Mouse (Mus musculus) inflammation-experienced regulatory T-cells, adult 6 months (primary cell): Measurements from ENCODE around the gene Sf3a1. TPM values are rescaled to one million over a fixed set of nuclear protein-coding genes. Genes with fewer than 3 reads are reported as not detected.
A peak's percentile ranks its signal among the peaks of the same experiment; 100 is the strongest.

Experiments
- ATAC-seq: one replicate; pipeline ENCODE4 v1.8.0; 2017
- polyA plus RNA-seq, 3 experiments: library from polyadenylated mRNA; unstranded; fragments of 100-300 nt; shearing (Covaris generic); gene quantifications; one replicate each; pipeline ENCODE4 v1.2.1; 2017

Gene Sf3a1
- polyA plus RNA-seq, 3 experiments from 2014 or later, result 54.2 to 71.2 (median 66.6) TPM

GRCm38 (mm10) chr11:4187318-4187700 lies 27.2 kb downstream of the Sf3a1 start:
- ATAC-seq, result no peak

- no peak for ATAC-seq
Observed at GRCm38 (mm10) chr11:4189182-4189581, 29.0 kb downstream of the Sf3a1 start.

- ATAC-seq, result no peak
Observed at GRCm38 (mm10) chr11:4190677-4191076, 30.5 kb downstream of the Sf3a1 start.

GRCm38 (mm10) chr11:4192757-4193156 lies 32.6 kb downstream of the Sf3a1 start:
- no peak for ATAC-seq

GRCm38 (mm10) chr11:4193420-4193819 lies 33.3 kb downstream of the Sf3a1 start:
- no peak for ATAC-seq

- ATAC-seq, result peak; percentile 76
Observed at GRCm38 (mm10) chr11:4195597-4196031, 35.5 kb downstream of the Sf3a1 start.

- ATAC-seq, result no peak
Observed at GRCm38 (mm10) chr11:4196636-4197035, 36.5 kb downstream of the Sf3a1 start.

- ATAC-seq, result no peak
Observed at GRCm38 (mm10) chr11:4197691-4198090, 37.5 kb downstream of the Sf3a1 start.

GRCm38 (mm10) chr11:4201981-4202700 lies 42.0 kb downstream of the Sf3a1 start:
- no peak for ATAC-seq

GRCm38 (mm10) chr11:4202995-4203704 lies 43.0 kb downstream of the Sf3a1 start:
- ATAC-seq, result peak; percentile 67

GRCm38 (mm10) chr11:4203705-4204074 lies 43.5 kb downstream of the Sf3a1 start:
- ATAC-seq, result peak; percentile 57

- ATAC-seq, result no peak
Observed at GRCm38 (mm10) chr11:4205097-4205655, 45.0 kb downstream of the Sf3a1 start.

- ATAC-seq, result peak; percentile 15
Observed at GRCm38 (mm10) chr11:4205951-4206350, 45.8 kb downstream of the Sf3a1 start.

GRCm38 (mm10) chr11:4206563-4206962 lies 46.4 kb downstream of the Sf3a1 start:
- ATAC-seq, result peak; percentile 66

GRCm38 (mm10) chr11:4207655-4208054 lies 47.5 kb downstream of the Sf3a1 start:
- no peak for ATAC-seq

- no peak for ATAC-seq
Observed at GRCm38 (mm10) chr11:4209556-4209955, 49.4 kb downstream of the Sf3a1 start.

- ATAC-seq, result no peak
Observed at GRCm38 (mm10) chr11:4210786-4211185, 50.6 kb downstream of the Sf3a1 start.

GRCm38 (mm10) chr11:4213107-4213506 lies 53.0 kb downstream of the Sf3a1 start:
- ATAC-seq, result no peak

GRCm38 (mm10) chr11:4214572-4214971 lies 54.4 kb downstream of the Sf3a1 start:
- no peak for ATAC-seq

GRCm38 (mm10) chr11:4215061-4215460 lies 54.9 kb downstream of the Sf3a1 start:
- no peak for ATAC-seq

GRCm38 (mm10) chr11:4216248-4217000 lies 56.3 kb downstream of the Sf3a1 start:
- no peak for ATAC-seq

- ATAC-seq, result peak; percentile 91
Observed at GRCm38 (mm10) chr11:4217914-4218629, 57.9 kb downstream of the Sf3a1 start, which contains the start of gene Castor1. Gene Castor1 (plus strand): TSS chr11:4218225.
